Mouse (Mus musculus) ES-Bruce4 (cell line): Measurements from ENCODE around the gene Enah. TPM values are rescaled to one million over a fixed set of nuclear protein-coding genes. Genes with fewer than 3 reads are reported as not detected.
A peak's percentile ranks its signal among the peaks of the same experiment; 100 is the strongest.

ENCODE experiments used
- H3K27ac ChIP-seq: 2 replicates; pipeline ENCODE4 v1.5.1; 2012; ENCODE audit warnings: low read length, inconsistent platforms; ENCODE audit not compliant: insufficient read depth
- H3K27me3 ChIP-seq: 2 replicates; pipeline ENCODE4 v1.6.1; 2012; ENCODE audit warnings: mild to moderate bottlenecking, low read length, inconsistent platforms; ENCODE audit not compliant: control insufficient read depth, poor library complexity, insufficient read depth, severe bottlenecking
- H3K36me3 ChIP-seq: 2 replicates; pipeline ENCODE4 v1.6.1; 2012; ENCODE audit warnings: inconsistent platforms, mild to moderate bottlenecking, low read length, moderate library complexity; ENCODE audit not compliant: control insufficient read depth, poor library complexity, insufficient read depth, severe bottlenecking
- H3K4me1 ChIP-seq: one replicate; pipeline ENCODE4 v1.8.1; 2011; ENCODE audit warnings: low read length; ENCODE audit not compliant: control insufficient read depth, insufficient read depth
- H3K4me3 ChIP-seq: 2 replicates; pipeline ENCODE4 v1.5.1; 2011; ENCODE audit warnings: low read depth, mild to moderate bottlenecking, low read length
- H3K9ac ChIP-seq: 2 replicates; pipeline ENCODE4 v1.6.1; 2012; ENCODE audit warnings: low read depth, mild to moderate bottlenecking, inconsistent platforms; ENCODE audit not compliant: poor library complexity, severe bottlenecking
- H3K9me3 ChIP-seq: replicated peaks from 2 replicates; pipeline ENCODE4 v1.6.1; 2012; ENCODE audit warnings: mild to moderate bottlenecking, low read length, inconsistent platforms; ENCODE audit not compliant: control insufficient read depth, poor library complexity, insufficient read depth, severe bottlenecking
- CTCF ChIP-seq: IDR thresholded peaks from one replicate; pipeline ENCODE4 v1.8.1; 2011; ENCODE audit warnings: low read depth, low read length
- EP300 ChIP-seq: IDR thresholded peaks from 2 replicates; pipeline ENCODE4 v1.6.1; 2011; ENCODE audit warnings: low read depth, low read length; ENCODE audit not compliant: insufficient read depth
- POLR2A ChIP-seq: IDR thresholded peaks from one replicate; pipeline ENCODE4 v1.8.1; 2011; ENCODE audit warnings: low read length; ENCODE audit not compliant: insufficient read depth
- polyA plus RNA-seq: library from polyadenylated mRNA; stranded (reverse); fragments of >200 nt; gene quantifications from 2 replicates; pipeline ENCODE4 v1.2.4, GENCODE M21; 2011; ENCODE audit warnings: low read depth; ENCODE audit not compliant: missing spikeins, insufficient read depth, insufficient read length

Enah gene
- polyA plus RNA-seq, 1 experiment: 369 TPM

- Histone ChIP-seq H3K9ac (no peak overlapping the region), H3K4me1 (no peaks in the 10 kb centered on the region), H3K27me3 (no peaks in the 10 kb centered on the region), H3K9me3 (no peaks in the 10 kb centered on the region), H3K4me3 (no peak overlapping the region), H3K27ac (no peak overlapping the region), H3K36me3 (no peaks in the 10 kb centered on the region)
- no peak for TF ChIP-seq POLR2A
- TF ChIP-seq EP300: no peak
- TF ChIP-seq CTCF: no peak
These were observed 142.7 kb downstream of the Enah start for GRCm38 (mm10) chr1:181877088-181877487.

GRCm38 (mm10) chr1:181876656-181877055 is 143.1 kb downstream of the Enah start:
- Histone ChIP-seq H3K4me3 (no peak overlapping the region), H3K9ac (no peak overlapping the region), H3K4me1 (no peaks in the 10 kb centered on the region), H3K27me3 (no peaks in the 10 kb centered on the region), H3K9me3 (no peaks in the 10 kb centered on the region), H3K36me3 (no peaks in the 10 kb centered on the region), H3K27ac (no peak overlapping the region)
- no peak for TF ChIP-seq POLR2A

GRCm38 (mm10) chr1:181873086-181873920 is 146.5 kb downstream of the Enah start:
- TF ChIP-seq CTCF (no peak), EP300 (no peak), POLR2A (no peak)
- no peaks in the 10 kb centered on the region for H3K27me3 ChIP-seq
- no peak overlapping the region for H3K27ac ChIP-seq
- no peaks in the 10 kb centered on the region for H3K9me3 ChIP-seq
- H3K36me3 ChIP-seq: no peaks in the 10 kb centered on the region
- H3K4me1 ChIP-seq: no peaks in the 10 kb centered on the region
- H3K9ac ChIP-seq: no peak overlapping the region
- no peak overlapping the region for H3K4me3 ChIP-seq

- TF ChIP-seq EP300 (no peak), POLR2A (no peak), CTCF (no peak)
- Histone ChIP-seq H3K4me3 (no peak overlapping the region), H3K36me3 (no peaks in the 10 kb centered on the region), H3K27me3 (no peaks in the 10 kb centered on the region), H3K4me1 (no peaks in the 10 kb centered on the region), H3K9me3 (peaks cover 4% of the 10 kb centered on the region), H3K9ac (no peak overlapping the region), H3K27ac (no peak overlapping the region)
These were observed 147.2 kb downstream of the Enah start for GRCm38 (mm10) chr1:181872639-181873038.

- TF ChIP-seq POLR2A (no peak), CTCF (no peak), EP300 (no peak)
- H3K27ac ChIP-seq: peak overlapping the region; percentile 74
- peaks cover 6% of the 10 kb centered on the region for H3K4me1 ChIP-seq
- no peaks in the 10 kb centered on the region for H3K36me3 ChIP-seq
- peaks cover 6% of the 10 kb centered on the region for H3K9me3 ChIP-seq
- no peak overlapping the region for H3K4me3 ChIP-seq
- H3K9ac ChIP-seq: no peak overlapping the region
- H3K27me3 ChIP-seq: no peaks in the 10 kb centered on the region
These were observed 153.1 kb downstream of the Enah start for GRCm38 (mm10) chr1:181866429-181867280.

GRCm38 (mm10) chr1:181865863-181866216 is 153.9 kb downstream of the Enah start:
- no peak for TF ChIP-seq EP300
- no peak for TF ChIP-seq POLR2A
- no peak for TF ChIP-seq CTCF
- Histone ChIP-seq H3K4me3 (no peak overlapping the region), H3K9ac (no peak overlapping the region), H3K9me3 (peaks cover 6% of the 10 kb centered on the region), H3K4me1 (peaks cover 6% of the 10 kb centered on the region), H3K27ac (no peak overlapping the region), H3K36me3 (no peaks in the 10 kb centered on the region), H3K27me3 (no peaks in the 10 kb centered on the region)
